Mouse (Mus musculus) leukemia stem cell, adult 10-12 weeks (primary cell): Measurements from ENCODE around the gene Col15a1. TPM values are rescaled to one million over a fixed set of nuclear protein-coding genes. Genes with fewer than 3 reads are reported as not detected.

Source experiments
- polyA plus RNA-seq: library from polyadenylated mRNA; stranded (reverse); fragments of >175 nt; gene quantifications from 2 replicates; pipeline ENCODE4 v1.2.3, GENCODE M21; 2012; ENCODE audit warnings: low replicate concordance

The Col15a1 gene
- polyA plus RNA-seq: 0.74 and 0.75 TPM in 2 replicates

DNA sequence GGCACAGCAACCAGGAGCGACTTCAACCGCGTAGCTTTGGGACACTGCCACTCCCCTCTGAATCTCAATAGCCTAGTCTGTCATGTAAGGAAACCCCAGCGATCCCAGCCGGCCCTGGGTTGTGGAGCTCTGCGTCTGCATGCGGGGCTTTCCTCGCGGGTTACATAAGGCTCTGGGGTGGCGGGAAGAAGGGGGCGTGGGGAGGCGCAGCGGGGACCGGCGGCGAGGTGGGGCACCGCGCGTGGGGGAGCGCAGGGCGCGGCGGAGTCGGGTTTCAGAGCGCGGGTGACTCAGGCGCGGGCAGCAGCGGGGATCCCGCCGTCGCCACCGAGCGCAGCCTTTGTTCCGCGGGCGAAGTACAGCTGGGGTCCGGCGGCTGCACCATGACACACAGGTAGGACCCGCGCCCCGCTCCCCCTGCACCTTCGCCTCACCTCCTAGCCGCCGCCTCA lies at the start of gene Col15a1:
Gene Col15a1 (plus strand): TSS at position 193 of the 452 bp plus-strand sequence.

DNA sequence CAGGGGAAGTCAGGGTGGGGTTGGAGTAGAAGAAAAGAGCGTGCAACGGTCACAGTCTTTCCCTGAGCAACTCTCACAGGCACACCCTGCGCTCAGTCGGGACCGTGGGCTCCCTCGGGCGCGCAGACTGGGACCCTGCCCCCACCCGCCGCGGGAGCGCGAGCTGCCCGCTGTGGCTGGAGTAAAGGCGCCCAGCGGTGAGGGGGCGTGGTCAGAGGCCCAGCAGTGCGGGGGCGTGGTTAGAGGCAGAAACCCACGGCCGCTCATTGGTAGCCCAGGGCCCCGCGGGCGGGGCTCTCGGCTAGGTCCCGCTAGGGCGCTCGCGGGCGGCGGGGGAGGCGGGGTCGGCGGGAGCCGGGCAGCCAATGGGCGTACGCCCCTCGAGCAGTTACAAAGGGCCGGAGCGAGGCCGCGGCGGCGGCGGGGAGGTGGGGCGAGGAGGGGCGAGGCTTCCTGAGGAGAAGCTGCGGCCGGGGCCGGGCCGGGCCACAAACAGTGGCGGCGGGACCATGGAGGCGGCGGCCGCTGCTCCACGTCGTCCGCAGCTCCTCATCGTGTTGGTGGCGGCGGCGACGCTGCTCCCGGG lies 144.9 kb downstream of the Col15a1 start, which contains the start of gene Tgfbr1:
Gene Tgfbr1 (plus strand): TSS at position 420 of the 586 bp plus-strand sequence.

Other genes with a start within 250 kb of the Col15a1 start
- gene Gabbr2, start 216.3 kb upstream of the Col15a1 start, polyA plus RNA-seq: 0.03 TPM in 1 of 2 replicates, not detected in the other
- gene Anks6, start 150.7 kb upstream of the Col15a1 start, polyA plus RNA-seq: 0.42 and 0.52 TPM in 2 replicates
- gene Galnt12, start 116.3 kb upstream of the Col15a1 start, polyA plus RNA-seq: 1.6 and 2.9 TPM in 2 replicates
- gene Tgfbr1, start 145.1 kb downstream of the Col15a1 start, polyA plus RNA-seq: 0.64 TPM in 2 replicates